Mouse (Mus musculus) E14TG2a.4 (cell line): ENCODE measurements around the gene Nos1ap.

Source experiments
- H3K27me3 ChIP-seq: 2 replicates; pipeline ENCODE4 v1.6.1; 2014; ENCODE audit warnings: low read length, control low read depth; ENCODE audit not compliant: insufficient read depth
- H3K36me3 ChIP-seq: 2 replicates; pipeline ENCODE4 v1.6.1; 2014; ENCODE audit warnings: low read length, control low read depth; ENCODE audit not compliant: insufficient read depth
- H3K4me1 ChIP-seq: replicated peaks from 2 replicates; pipeline ENCODE4 v1.6.1; 2014; ENCODE audit warnings: low read depth, low read length, control low read depth
- H3K4me3 ChIP-seq: replicated peaks from 2 replicates; pipeline ENCODE4 v1.5.1; 2014; ENCODE audit warnings: mild to moderate bottlenecking, low read length
- H3K9me3 ChIP-seq: 2 replicates; pipeline ENCODE4 v1.6.1; 2014; ENCODE audit warnings: low read length, control low read depth
- CTCF ChIP-seq: conservative IDR thresholded peaks from 2 replicates; pipeline ENCODE4 v1.5.1; 2014; ENCODE audit warnings: low read length
- NANOG ChIP-seq: IDR thresholded peaks from 2 replicates; pipeline ENCODE4 v1.6.1; 2014; ENCODE audit warnings: borderline replicate concordance, low read length, mixed read lengths
- POU5F1 ChIP-seq: IDR thresholded peaks from 2 replicates; pipeline ENCODE4 v1.6.1; 2014; ENCODE audit warnings: low read length, borderline replicate concordance

Gene Nos1ap

DNA sequence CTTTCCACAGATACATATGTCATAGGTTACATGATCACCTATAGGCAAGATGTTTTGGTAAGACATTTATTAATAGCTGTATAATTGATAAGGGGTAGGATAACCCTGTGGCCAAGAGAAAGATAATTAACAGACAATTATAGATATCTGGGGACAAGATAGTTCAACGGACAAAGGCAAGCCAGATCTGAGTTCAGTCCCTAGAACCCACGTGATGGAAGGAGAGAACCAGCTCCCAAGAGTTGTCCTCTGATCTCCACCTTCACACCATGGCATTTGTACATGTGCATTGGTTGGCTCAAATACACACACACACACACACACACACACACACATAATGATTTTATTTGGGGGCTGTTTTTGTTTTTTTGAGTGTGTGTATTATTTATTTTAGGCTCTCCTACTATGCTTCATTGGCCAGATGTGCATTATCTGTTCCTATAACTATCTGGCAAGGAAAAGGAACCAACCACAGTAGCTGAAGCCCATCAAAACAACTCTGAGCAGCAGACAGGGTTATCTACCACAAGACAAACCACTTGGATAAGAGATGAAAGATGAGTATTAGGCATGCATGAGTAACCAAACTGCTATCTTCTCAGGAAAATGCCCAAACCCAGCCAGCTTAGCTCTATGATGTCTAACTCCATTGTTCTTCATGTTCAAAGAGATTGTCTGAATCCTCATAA is 30.2 kb upstream of the Nos1ap start:
- no peaks in the 10 kb centered on the region for H3K27me3 ChIP-seq
- peaks cover 25% of the 10 kb centered on the region for H3K9me3 ChIP-seq
- no peak overlapping the region for H3K4me3 ChIP-seq
- TF ChIP-seq CTCF: no peak
- TF ChIP-seq POU5F1: no peak
- no peak for TF ChIP-seq NANOG
- H3K4me1 ChIP-seq: no peaks in the 10 kb centered on the region
- H3K36me3 ChIP-seq: no peaks in the 10 kb centered on the region

DNA sequence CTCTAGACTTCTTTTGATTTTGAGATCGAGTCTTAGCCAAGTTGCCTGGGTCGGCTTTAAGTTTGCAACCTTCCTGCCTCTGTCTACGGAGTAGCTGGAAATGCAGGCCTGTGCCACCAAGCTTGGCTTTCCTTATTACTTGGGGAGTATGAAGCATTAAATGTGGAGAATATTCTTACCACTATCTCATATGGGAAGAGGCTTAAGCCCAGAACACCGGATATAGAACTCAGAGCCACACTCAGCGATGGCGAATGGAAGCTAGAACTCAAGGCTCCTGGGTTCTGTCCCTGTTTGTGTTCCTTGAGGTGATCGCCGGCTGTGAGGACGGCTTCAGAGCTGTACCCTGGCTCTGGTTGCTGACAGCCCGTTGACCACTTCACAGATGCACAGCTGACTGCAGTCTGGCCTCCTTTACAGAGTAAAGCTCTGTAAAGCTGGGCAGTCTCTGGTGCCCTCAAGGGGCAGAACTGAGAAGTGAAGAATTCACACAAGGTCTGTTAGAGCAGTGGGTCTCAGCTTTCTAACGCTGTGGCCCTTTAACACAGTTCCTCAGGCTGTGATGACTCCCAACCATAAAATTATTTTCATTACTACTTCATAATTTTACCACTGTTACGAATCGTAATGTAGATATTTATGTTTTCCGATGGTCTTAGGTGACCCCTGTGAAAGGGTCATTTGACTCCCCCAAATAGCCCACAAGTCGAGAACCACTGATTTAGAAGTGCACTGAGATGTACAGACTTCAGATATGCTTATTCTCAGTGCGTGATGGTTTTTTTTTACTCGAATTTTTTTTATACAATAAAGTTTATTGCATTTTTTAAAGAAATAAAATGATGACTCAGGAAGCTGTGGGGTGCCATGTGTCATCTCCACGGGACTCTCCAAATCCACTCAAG is 23.6 kb upstream of the Nos1ap start:
- no peaks in the 10 kb centered on the region for H3K4me1 ChIP-seq
- H3K4me3 ChIP-seq: no peak overlapping the region
- H3K27me3 ChIP-seq: no peaks in the 10 kb centered on the region
- H3K9me3 ChIP-seq: no peaks in the 10 kb centered on the region
- TF ChIP-seq CTCF (peak; percentile 43), POU5F1 (no peak)
- H3K36me3 ChIP-seq: no peaks in the 10 kb centered on the region

DNA sequence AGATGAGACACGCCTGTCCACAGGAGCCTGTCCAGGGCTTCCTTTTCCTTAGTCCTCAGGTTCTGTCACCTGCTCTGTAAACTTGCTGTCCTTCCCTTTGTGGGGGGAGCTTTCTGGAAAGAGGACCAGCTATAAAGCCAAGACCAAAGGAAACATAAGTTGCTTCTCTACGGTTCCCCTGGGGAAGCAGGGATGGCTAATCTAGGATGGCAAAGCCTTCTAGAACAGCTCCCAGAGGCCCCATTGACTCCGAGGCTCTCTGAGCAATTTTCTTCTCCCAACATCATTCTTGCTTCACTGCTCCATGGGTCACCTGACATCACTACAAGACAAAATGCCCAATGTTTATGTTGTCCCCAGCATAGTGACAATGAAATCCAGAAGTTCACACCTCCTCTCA is 22.0 kb upstream of the Nos1ap start:
- Histone ChIP-seq H3K4me3 (no peak overlapping the region), H3K27me3 (no peaks in the 10 kb centered on the region), H3K36me3 (no peaks in the 10 kb centered on the region), H3K4me1 (no peaks in the 10 kb centered on the region), H3K9me3 (no peaks in the 10 kb centered on the region)
- no peak for TF ChIP-seq CTCF
- TF ChIP-seq POU5F1: no peak
- TF ChIP-seq NANOG: no peak

DNA sequence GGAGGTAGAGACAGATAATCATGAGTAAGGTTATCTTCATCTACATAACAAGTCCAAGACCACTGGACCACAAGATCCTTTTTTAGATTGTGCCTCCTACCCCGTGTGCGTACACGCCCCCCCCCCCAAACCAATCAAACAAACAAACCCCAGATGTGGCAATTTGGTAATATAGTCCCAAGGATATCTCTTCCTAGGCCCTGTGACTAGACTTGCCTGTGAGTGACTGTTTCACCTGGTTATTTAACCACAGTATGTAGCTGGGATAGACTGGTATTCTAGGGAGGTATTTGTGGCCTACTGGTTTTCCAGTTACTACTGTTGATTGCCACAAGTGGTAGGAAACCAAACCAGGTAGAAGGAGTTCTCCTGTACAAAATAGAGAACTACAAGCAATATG is 21.0 kb upstream of the Nos1ap start:
- Histone ChIP-seq H3K27me3 (no peaks in the 10 kb centered on the region), H3K4me1 (no peaks in the 10 kb centered on the region), H3K36me3 (no peaks in the 10 kb centered on the region), H3K9me3 (no peaks in the 10 kb centered on the region), H3K4me3 (no peak overlapping the region)
- TF ChIP-seq POU5F1 (no peak), NANOG (no peak), CTCF (no peak)

DNA sequence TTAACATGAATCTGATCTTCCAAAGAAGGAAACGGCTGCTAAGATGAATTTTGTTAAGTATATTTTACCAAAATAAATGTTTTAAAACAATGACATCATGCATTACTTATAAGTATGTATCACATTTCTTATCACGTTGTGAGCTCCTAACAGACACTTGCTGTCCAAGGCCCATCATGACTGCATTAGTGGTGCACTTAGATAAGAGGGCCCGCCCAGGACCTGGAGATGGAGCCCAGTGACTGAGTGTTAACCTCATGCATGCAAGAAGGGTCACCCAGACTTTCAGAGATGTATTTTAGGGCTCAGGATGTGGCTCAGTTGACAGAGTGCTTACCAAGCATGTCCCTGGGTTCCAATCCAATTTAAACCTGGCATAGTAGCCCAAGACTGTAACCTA is 20.6 kb upstream of the Nos1ap start:
- Histone ChIP-seq H3K36me3 (no peaks in the 10 kb centered on the region), H3K9me3 (no peaks in the 10 kb centered on the region), H3K27me3 (no peaks in the 10 kb centered on the region), H3K4me3 (no peak overlapping the region), H3K4me1 (no peaks in the 10 kb centered on the region)
- TF ChIP-seq CTCF (no peak), NANOG (no peak), POU5F1 (no peak)

DNA sequence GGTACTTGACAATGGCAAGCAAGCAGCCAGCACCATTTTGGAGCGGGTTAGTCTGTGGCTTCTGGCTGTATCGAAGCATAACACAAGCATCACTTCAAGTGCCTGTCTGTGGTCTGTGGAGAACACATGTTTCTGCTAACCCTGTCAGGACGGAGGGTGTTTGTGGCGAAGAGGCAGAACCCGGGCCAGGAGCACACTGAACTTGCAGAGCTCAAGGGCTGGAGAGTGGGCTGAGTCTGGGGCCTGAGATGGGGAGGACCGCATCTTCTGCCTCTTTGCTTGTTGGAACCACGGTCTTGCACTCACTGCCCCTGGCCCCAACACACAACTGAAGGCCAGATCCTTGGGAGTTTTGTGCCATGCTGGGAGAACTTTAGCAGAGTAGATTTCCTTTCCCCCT is 20.2 kb upstream of the Nos1ap start:
- TF ChIP-seq POU5F1 (no peak), NANOG (no peak), CTCF (no peak)
- H3K27me3 ChIP-seq: no peaks in the 10 kb centered on the region
- H3K9me3 ChIP-seq: no peaks in the 10 kb centered on the region
- H3K4me3 ChIP-seq: no peak overlapping the region
- no peaks in the 10 kb centered on the region for H3K4me1 ChIP-seq
- H3K36me3 ChIP-seq: no peaks in the 10 kb centered on the region

DNA sequence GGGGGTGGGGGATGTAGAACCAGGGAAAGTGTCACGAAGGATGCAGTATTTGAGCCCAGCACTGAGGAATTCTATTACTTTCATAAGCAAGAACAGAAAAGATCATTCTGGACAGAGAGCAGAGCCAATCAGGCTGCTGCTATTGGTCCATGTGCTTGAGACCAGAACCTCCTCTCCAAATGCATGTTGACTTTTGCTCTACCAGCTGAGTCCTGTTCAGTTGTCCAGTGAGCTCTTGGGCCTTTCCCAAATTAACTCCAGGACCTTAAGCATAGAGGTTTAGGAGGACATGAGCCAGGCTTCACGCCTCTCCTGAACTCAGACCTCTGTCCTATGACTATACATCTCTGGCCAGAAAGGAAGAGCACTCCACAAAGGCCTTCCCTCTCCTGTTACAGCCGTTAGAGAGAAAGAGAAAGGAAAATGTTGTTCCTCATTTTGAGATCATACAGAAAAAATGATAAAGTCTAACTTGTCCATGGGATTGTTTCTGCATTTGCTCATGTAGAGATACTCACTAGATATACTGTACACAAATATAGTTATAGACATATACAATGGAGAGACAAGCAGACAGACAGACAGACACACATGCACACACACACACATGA is 18.9 kb upstream of the Nos1ap start:
- Histone ChIP-seq H3K27me3 (no peaks in the 10 kb centered on the region), H3K36me3 (no peaks in the 10 kb centered on the region), H3K9me3 (no peaks in the 10 kb centered on the region), H3K4me1 (no peaks in the 10 kb centered on the region), H3K4me3 (no peak overlapping the region)
- TF ChIP-seq CTCF (no peak), POU5F1 (no peak), NANOG (no peak)

DNA sequence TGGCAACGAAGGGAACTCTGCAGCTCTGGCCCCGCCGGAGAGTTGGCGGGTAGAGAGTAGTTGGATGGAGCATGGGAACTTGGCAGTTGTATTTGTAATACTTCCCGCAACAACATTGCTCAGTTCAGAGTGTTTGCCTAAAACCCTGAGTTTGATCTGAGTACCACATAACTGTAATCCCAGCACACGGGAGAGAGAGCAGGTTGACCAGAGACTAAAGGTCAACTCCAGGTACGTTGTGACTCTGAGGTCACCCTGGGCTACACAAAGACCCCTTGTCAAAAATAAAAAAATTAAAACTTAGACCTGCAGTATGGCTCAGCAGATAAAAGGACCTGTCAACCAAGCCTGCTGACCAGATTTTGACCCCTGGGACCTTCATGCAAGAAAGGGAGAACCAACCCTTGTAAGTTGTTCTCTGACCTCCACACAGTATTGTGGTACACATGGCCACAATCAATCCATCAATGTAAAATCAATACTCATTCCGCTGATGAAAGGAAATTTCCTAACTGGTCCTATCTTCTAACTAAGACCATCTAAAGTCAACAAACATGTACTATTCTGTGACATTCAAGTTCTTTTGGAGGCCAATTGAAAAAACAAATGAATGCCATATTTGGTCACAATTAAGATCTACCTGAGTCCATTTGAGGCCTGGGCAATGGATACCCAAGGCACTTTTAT is 17.7 kb upstream of the Nos1ap start:
- no peaks in the 10 kb centered on the region for H3K4me1 ChIP-seq
- H3K27me3 ChIP-seq: no peaks in the 10 kb centered on the region
- H3K36me3 ChIP-seq: no peaks in the 10 kb centered on the region
- H3K9me3 ChIP-seq: no peaks in the 10 kb centered on the region
- TF ChIP-seq CTCF (no peak), NANOG (no peak), POU5F1 (no peak)
- no peak overlapping the region for H3K4me3 ChIP-seq
